Mouse (Mus musculus) lung, embryonic 14.5 days (tissue): ENCODE measurements around the gene Iqschfp. TPM values are rescaled to one million over a fixed set of nuclear protein-coding genes. Genes with fewer than 3 reads are reported as not detected.
A peak's percentile ranks its signal among the peaks of the same experiment; 100 is the strongest.

Experiments
- ATAC-seq: fragments of 200-750 bp; cut with Nextera tagmentation; 2 replicates; pipeline ENCODE4 v1.8.0; 2017; ENCODE audit warnings: mild to moderate bottlenecking, moderate TSS enrichment, moderate library complexity; ENCODE audit not compliant: insufficient read depth
- DNase-seq: peaks from one replicate; pipeline ENCODE4 v3.0.0-alpha.2; 2015
- H3K27ac ChIP-seq: fragments of 300-500 bp; sonication (generic); 2 replicates; pipeline ENCODE4 v1.5.1; 2014; ENCODE audit warnings: low read depth, mild to moderate bottlenecking, moderate library complexity
- H3K27me3 ChIP-seq: fragments of 300-500 bp; sonication (generic); 2 replicates; pipeline ENCODE4 v1.6.1; 2014; ENCODE audit warnings: low read length, control low read depth; ENCODE audit not compliant: insufficient read depth
- H3K36me3 ChIP-seq: fragments of 300-500 bp; sonication (generic); 2 replicates; pipeline ENCODE4 v1.6.1; 2014; ENCODE audit warnings: control low read depth; ENCODE audit not compliant: insufficient read depth
- H3K4me1 ChIP-seq: fragments of 300-500 bp; sonication (generic); 2 replicates; pipeline ENCODE4 v1.6.1; 2014; ENCODE audit warnings: antibody characterized with exemption, control low read depth; ENCODE audit not compliant: insufficient read depth
- H3K4me2 ChIP-seq: fragments of 300-500 bp; sonication (generic); 2 replicates; pipeline ENCODE4 v1.6.1; 2014; ENCODE audit warnings: mild to moderate bottlenecking
- H3K4me3 ChIP-seq: fragments of 300-500 bp; sonication (generic); 2 replicates; pipeline ENCODE4 v1.5.1; 2014; ENCODE audit warnings: low read depth, low read length
- H3K9ac ChIP-seq: fragments of 300-500 bp; sonication (generic); 2 replicates; pipeline ENCODE4 v1.6.1; 2014
- H3K9me3 ChIP-seq: fragments of 300-500 bp; sonication (generic); 2 replicates; pipeline ENCODE4 v1.6.1; 2016; ENCODE audit warnings: low read depth, low read length, control low read depth
- CTCF ChIP-seq: IDR thresholded peaks from 2 replicates; pipeline ENCODE4 v1.5.1; 2016; ENCODE audit warnings: antibody characterized with exemption, low read depth
- WGBS: fragments of 180-500 bp; shearing (Covaris S2); extraction: QIAGEN DNeasy Blood & Tissue Kit; methylation state at CpG from one replicate; pipeline ENCODE4 v1.1.7; 2014; 5-methylcytosine and 5-hydroxymethylcytosine counted together
- polyA plus RNA-seq: library from polyadenylated mRNA; unstranded; fragments of >200 nt; fragmentation: Nextera tagmentation; extraction: Ambion mirVana; gene quantifications from 2 replicates; pipeline ENCODE4 v1.2.1, GENCODE M21; 2014

Gene Iqschfp
- polyA plus RNA-seq, 1 experiment from 2014 or later, result not detected

- DNase-seq (peak; percentile 68), ATAC-seq (peak; percentile 66; the same call in 1 of the 2 replicates)
- Histone ChIP-seq H3K4me1 (no peaks in the 10 kb centered on the region), H3K27me3 (no peaks in the 10 kb centered on the region; the same call in 1 of the 2 replicates), H3K4me2 (no peak overlapping the region), H3K36me3 (no peaks in the 10 kb centered on the region), H3K9me3 (no peaks in the 10 kb centered on the region), H3K27ac (no peak overlapping the region), H3K4me3 (no peak overlapping the region), H3K9ac (no peak overlapping the region)
- WGBS, result 20% methylated on average over 4 of the region's 4 CpGs
- no peak for TF ChIP-seq CTCF
Measured at GRCm38 (mm10) chr3:68555087-68555662, 663.1 kb downstream of the Iqschfp start.

GRCm38 (mm10) chr3:68556891-68557290 is 664.9 kb downstream of the Iqschfp start:
- no peak for DNase-seq

GRCm38 (mm10) chr3:68558744-68559143 is 666.7 kb downstream of the Iqschfp start:
- Histone ChIP-seq H3K9ac (no peak overlapping the region), H3K36me3 (no peaks in the 10 kb centered on the region), H3K9me3 (no peaks in the 10 kb centered on the region), H3K27ac (no peak overlapping the region), H3K4me1 (no peaks in the 10 kb centered on the region), H3K27me3 (no peaks in the 10 kb centered on the region), H3K4me3 (no peak overlapping the region), H3K4me2 (no peak overlapping the region)
- ATAC-seq (no peak), DNase-seq (no peak)
- WGBS, result 31% methylated on average over 6 of the region's 6 CpGs
- TF ChIP-seq CTCF, result no peak

More at GRCm38 (mm10) chr3:68556891-68557290, 664.9 kb downstream of the Iqschfp start:
- WGBS, result 84% methylated on average over 9 of the region's 9 CpGs
- no peaks in the 10 kb centered on the region for H3K4me1 ChIP-seq
- H3K4me2 ChIP-seq, result no peak overlapping the region
- H3K27me3 ChIP-seq, result no peaks in the 10 kb centered on the region
- H3K27ac ChIP-seq, result no peak overlapping the region
- TF ChIP-seq CTCF, result no peak
- ATAC-seq, result no peak
- H3K4me3 ChIP-seq, result no peak overlapping the region
- H3K9ac ChIP-seq, result no peak overlapping the region
- H3K9me3 ChIP-seq, result no peaks in the 10 kb centered on the region
- no peaks in the 10 kb centered on the region for H3K36me3 ChIP-seq

- Histone ChIP-seq H3K9ac (no peak overlapping the region), H3K4me2 (no peak overlapping the region), H3K4me1 (no peaks in the 10 kb centered on the region), H3K9me3 (no peaks in the 10 kb centered on the region), H3K36me3 (no peaks in the 10 kb centered on the region), H3K27ac (no peak overlapping the region), H3K4me3 (no peak overlapping the region), H3K27me3 (no peaks in the 10 kb centered on the region)
- no peak for DNase-seq
- no peak for ATAC-seq
- WGBS, result 81% methylated on average over 5 of the region's 5 CpGs
- TF ChIP-seq CTCF, result no peak
Measured at GRCm38 (mm10) chr3:68560057-68560456, 668.0 kb downstream of the Iqschfp start.

- 66% methylated on average over 2 of the region's 2 CpGs for WGBS
- no peak overlapping the region for H3K27ac ChIP-seq
- H3K4me3 ChIP-seq, result no peak overlapping the region
- no peaks in the 10 kb centered on the region for H3K9me3 ChIP-seq
- TF ChIP-seq CTCF, result peak; percentile 35
- no peak for ATAC-seq
- H3K4me2 ChIP-seq, result no peak overlapping the region
- no peaks in the 10 kb centered on the region for H3K27me3 ChIP-seq
- no peak for DNase-seq
- H3K4me1 ChIP-seq, result no peaks in the 10 kb centered on the region
- no peaks in the 10 kb centered on the region for H3K36me3 ChIP-seq
- no peak overlapping the region for H3K9ac ChIP-seq
Measured at GRCm38 (mm10) chr3:68562838-68563237, 670.8 kb downstream of the Iqschfp start.

- H3K27me3 ChIP-seq, result no peaks in the 10 kb centered on the region
- TF ChIP-seq CTCF, result no peak
- no peaks in the 10 kb centered on the region for H3K4me1 ChIP-seq
- no peak overlapping the region for H3K4me3 ChIP-seq
- ATAC-seq (no peak), DNase-seq (no peak)
- no peak overlapping the region for H3K4me2 ChIP-seq
- H3K9ac ChIP-seq, result no peak overlapping the region
- no peaks in the 10 kb centered on the region for H3K9me3 ChIP-seq
- no peaks in the 10 kb centered on the region for H3K36me3 ChIP-seq
- 64% methylated on average over 8 of the region's 8 CpGs for WGBS
- no peak overlapping the region for H3K27ac ChIP-seq
Measured at GRCm38 (mm10) chr3:68563922-68564321, 671.9 kb downstream of the Iqschfp start.

GRCm38 (mm10) chr3:68564978-68565674 is 673.1 kb downstream of the Iqschfp start:
- WGBS, result 76% methylated on average over 10 of the region's 10 CpGs
- Histone ChIP-seq H3K36me3 (no peaks in the 10 kb centered on the region), H3K4me1 (no peaks in the 10 kb centered on the region), H3K9ac (no peak overlapping the region), H3K9me3 (no peaks in the 10 kb centered on the region), H3K27ac (no peak overlapping the region), H3K27me3 (no peaks in the 10 kb centered on the region), H3K4me2 (no peak overlapping the region), H3K4me3 (no peak overlapping the region)
- DNase-seq (no peak), ATAC-seq (no peak)
- TF ChIP-seq CTCF, result no peak
